Mouse (Mus musculus): ENCODE measurements around the gene Col5a3. TPM values are rescaled to one million over a fixed set of nuclear protein-coding genes. Genes with fewer than 3 reads are reported as not detected.

Gene Col5a3
- 0.73 and 0.77 TPM in 2 replicates for polyA plus RNA-seq (2014; fragmentation: Nextera tagmentation; extraction: Ambion mirVana)

GRCm38 (mm10) chr9:20814521-20815272 lies at the start of gene Col5a3:
TSS of gene Col5a3 (minus strand) at chr9:20815067.
- Histone ChIP-seq H3K4me2 (replicated peaks; ENCODE audit: low read depth, low read length) (peak within 1 kb of the TSS; percentile 41), H3K4me3 (ENCODE audit: low read length) (peak within 1 kb of the TSS; percentile 7; the same call in 1 of the 2 replicates), H3K4me1 (ENCODE audit: control insufficient read depth, insufficient read depth, low read length) (peaks cover 7% of the 10 kb centered on the region; the same call in 1 of the 2 replicates), H3K36me3 (ENCODE audit: control insufficient read depth, insufficient read depth, low read length) (no peaks in the 10 kb centered on the region), H3K27me3 (ENCODE audit: control insufficient read depth, insufficient read depth, low read length) (no peaks in the 10 kb centered on the region), H3K9me3 (ENCODE audit: control insufficient read depth, low read length) (no peaks in the 10 kb centered on the region), H3K9ac (ENCODE audit: low read depth, low read length) (no peak within 1 kb of the TSS), H3K27ac (ENCODE audit: low read depth, low read length) (no peak within 1 kb of the TSS)
- peak; percentile 90 for ATAC-seq (ENCODE audit: low FRiP score, low TSS enrichment)
- WGBS: 5% methylated on average over 28 of the region's 29 CpGs

GRCm38 (mm10) chr9:20862225-20862624 lies 47.4 kb upstream of the Col5a3 start:
- Histone ChIP-seq H3K4me3 (ENCODE audit: low read length) (no peak overlapping the region), H3K4me1 (ENCODE audit: control insufficient read depth, insufficient read depth, low read length) (no peaks in the 10 kb centered on the region), H3K27me3 (ENCODE audit: control insufficient read depth, insufficient read depth, low read length) (no peaks in the 10 kb centered on the region; the same call in none of the 2 replicates), H3K36me3 (ENCODE audit: control insufficient read depth, insufficient read depth, low read length) (no peaks in the 10 kb centered on the region), H3K4me2 (replicated peaks; ENCODE audit: low read depth, low read length) (no peak overlapping the region), H3K9ac (ENCODE audit: low read depth, low read length) (no peak overlapping the region), H3K27ac (ENCODE audit: low read depth, low read length) (no peak overlapping the region), H3K9me3 (ENCODE audit: control insufficient read depth, low read length) (no peaks in the 10 kb centered on the region)
- no peak for ATAC-seq (ENCODE audit: low FRiP score, low TSS enrichment)
- 44% methylated on average over 4 of the region's 4 CpGs for WGBS

- Histone ChIP-seq H3K9me3 (ENCODE audit: control insufficient read depth, low read length) (no peaks in the 10 kb centered on the region), H3K9ac (ENCODE audit: low read depth, low read length) (no peak overlapping the region), H3K27ac (ENCODE audit: low read depth, low read length) (no peak overlapping the region), H3K27me3 (ENCODE audit: control insufficient read depth, insufficient read depth, low read length) (no peaks in the 10 kb centered on the region; the same call in 1 of the 2 replicates), H3K36me3 (ENCODE audit: control insufficient read depth, insufficient read depth, low read length) (no peaks in the 10 kb centered on the region), H3K4me1 (ENCODE audit: control insufficient read depth, insufficient read depth, low read length) (no peaks in the 10 kb centered on the region), H3K4me2 (replicated peaks; ENCODE audit: low read depth, low read length) (no peak overlapping the region), H3K4me3 (ENCODE audit: low read length) (no peak overlapping the region)
- 12% methylated on average over 4 of the region's 4 CpGs for WGBS
- ATAC-seq (ENCODE audit: low FRiP score, low TSS enrichment): no peak
Measured at GRCm38 (mm10) chr9:20861821-20862220, 47.0 kb upstream of the Col5a3 start.

GRCm38 (mm10) chr9:20859926-20860325 lies 45.1 kb upstream of the Col5a3 start:
- H3K36me3 ChIP-seq (ENCODE audit: control insufficient read depth, insufficient read depth, low read length): no peaks in the 10 kb centered on the region
- H3K4me2 ChIP-seq (replicated peaks; ENCODE audit: low read depth, low read length): no peak overlapping the region
- H3K27ac ChIP-seq (ENCODE audit: low read depth, low read length): no peak overlapping the region
- no peaks in the 10 kb centered on the region; the same call in 1 of the 2 replicates for H3K27me3 ChIP-seq (ENCODE audit: control insufficient read depth, insufficient read depth, low read length)
- H3K9ac ChIP-seq (ENCODE audit: low read depth, low read length): no peak overlapping the region
- H3K9me3 ChIP-seq (ENCODE audit: control insufficient read depth, low read length): no peaks in the 10 kb centered on the region
- WGBS: 49% methylated on average over 6 of the region's 6 CpGs
- no peaks in the 10 kb centered on the region for H3K4me1 ChIP-seq (ENCODE audit: control insufficient read depth, insufficient read depth, low read length)
- no peak for ATAC-seq (ENCODE audit: low FRiP score, low TSS enrichment)
- no peak overlapping the region for H3K4me3 ChIP-seq (ENCODE audit: low read length)

- WGBS: 5% methylated on average over 6 of the region's 6 CpGs
Measured at GRCm38 (mm10) chr9:20857131-20857530, 42.3 kb upstream of the Col5a3 start.

GRCm38 (mm10) chr9:20850179-20850578 lies 35.3 kb upstream of the Col5a3 start:
- Histone ChIP-seq H3K9me3 (ENCODE audit: control insufficient read depth, low read length) (no peaks in the 10 kb centered on the region), H3K27me3 (ENCODE audit: control insufficient read depth, insufficient read depth, low read length) (no peaks in the 10 kb centered on the region), H3K4me1 (ENCODE audit: control insufficient read depth, insufficient read depth, low read length) (no peaks in the 10 kb centered on the region), H3K4me3 (ENCODE audit: low read length) (no peak overlapping the region), H3K9ac (ENCODE audit: low read depth, low read length) (no peak overlapping the region), H3K4me2 (replicated peaks; ENCODE audit: low read depth, low read length) (no peak overlapping the region), H3K36me3 (ENCODE audit: control insufficient read depth, insufficient read depth, low read length) (no peaks in the 10 kb centered on the region), H3K27ac (ENCODE audit: low read depth, low read length) (no peak overlapping the region)
- 89% methylated on average over 2 of the region's 2 CpGs for WGBS
- ATAC-seq (ENCODE audit: low FRiP score, low TSS enrichment): no peak

More at GRCm38 (mm10) chr9:20857131-20857530, 42.3 kb upstream of the Col5a3 start:
- no peaks in the 10 kb centered on the region; the same call in 1 of the 2 replicates for H3K27me3 ChIP-seq (ENCODE audit: control insufficient read depth, insufficient read depth, low read length)
- H3K9ac ChIP-seq (ENCODE audit: low read depth, low read length): no peak overlapping the region
- H3K4me2 ChIP-seq (replicated peaks; ENCODE audit: low read depth, low read length): no peak overlapping the region
- peak; percentile 58; the same call in 1 of the 2 replicates for ATAC-seq (ENCODE audit: low FRiP score, low TSS enrichment)
- no peaks in the 10 kb centered on the region for H3K9me3 ChIP-seq (ENCODE audit: control insufficient read depth, low read length)
- H3K27ac ChIP-seq (ENCODE audit: low read depth, low read length): no peak overlapping the region
- H3K36me3 ChIP-seq (ENCODE audit: control insufficient read depth, insufficient read depth, low read length): no peaks in the 10 kb centered on the region
- H3K4me1 ChIP-seq (ENCODE audit: control insufficient read depth, insufficient read depth, low read length): no peaks in the 10 kb centered on the region
- no peak overlapping the region for H3K4me3 ChIP-seq (ENCODE audit: low read length)

GRCm38 (mm10) chr9:20842670-20843069 lies 27.8 kb upstream of the Col5a3 start:
- WGBS: 20% methylated on average over 2 of the region's 2 CpGs
- Histone ChIP-seq H3K27ac (ENCODE audit: low read depth, low read length) (no peak overlapping the region), H3K9me3 (ENCODE audit: control insufficient read depth, low read length) (no peaks in the 10 kb centered on the region), H3K27me3 (ENCODE audit: control insufficient read depth, insufficient read depth, low read length) (no peaks in the 10 kb centered on the region), H3K4me1 (ENCODE audit: control insufficient read depth, insufficient read depth, low read length) (no peaks in the 10 kb centered on the region), H3K4me2 (replicated peaks; ENCODE audit: low read depth, low read length) (no peak overlapping the region), H3K9ac (ENCODE audit: low read depth, low read length) (no peak overlapping the region), H3K36me3 (ENCODE audit: control insufficient read depth, insufficient read depth, low read length) (no peaks in the 10 kb centered on the region), H3K4me3 (ENCODE audit: low read length) (no peak overlapping the region)
- ATAC-seq (ENCODE audit: low FRiP score, low TSS enrichment): no peak

GRCm38 (mm10) chr9:20842211-20842610 lies 27.3 kb upstream of the Col5a3 start:
- no peaks in the 10 kb centered on the region for H3K27me3 ChIP-seq (ENCODE audit: control insufficient read depth, insufficient read depth, low read length)
- no peak overlapping the region for H3K9ac ChIP-seq (ENCODE audit: low read depth, low read length)
- no peaks in the 10 kb centered on the region for H3K4me1 ChIP-seq (ENCODE audit: control insufficient read depth, insufficient read depth, low read length)
- WGBS: 74% methylated on average over 4 of the region's 4 CpGs
- H3K36me3 ChIP-seq (ENCODE audit: control insufficient read depth, insufficient read depth, low read length): no peaks in the 10 kb centered on the region
- H3K27ac ChIP-seq (ENCODE audit: low read depth, low read length): no peak overlapping the region
- H3K4me3 ChIP-seq (ENCODE audit: low read length): no peak overlapping the region
- ATAC-seq (ENCODE audit: low FRiP score, low TSS enrichment): no peak
- no peaks in the 10 kb centered on the region for H3K9me3 ChIP-seq (ENCODE audit: control insufficient read depth, low read length)
- no peak overlapping the region for H3K4me2 ChIP-seq (replicated peaks; ENCODE audit: low read depth, low read length)

- WGBS: 68% methylated on average over 6 of the region's 6 CpGs
Measured at GRCm38 (mm10) chr9:20838931-20839330, 24.1 kb upstream of the Col5a3 start.

More at GRCm38 (mm10) chr9:20838931-20839330, 24.1 kb upstream of the Col5a3 start:
- no peak overlapping the region for H3K4me2 ChIP-seq (replicated peaks; ENCODE audit: low read depth, low read length)
- H3K9ac ChIP-seq (ENCODE audit: low read depth, low read length): no peak overlapping the region
- no peak overlapping the region for H3K27ac ChIP-seq (ENCODE audit: low read depth, low read length)
- no peak overlapping the region for H3K4me3 ChIP-seq (ENCODE audit: low read length)
- H3K27me3 ChIP-seq (ENCODE audit: control insufficient read depth, insufficient read depth, low read length): no peaks in the 10 kb centered on the region
- H3K9me3 ChIP-seq (ENCODE audit: control insufficient read depth, low read length): no peaks in the 10 kb centered on the region
- no peaks in the 10 kb centered on the region for H3K36me3 ChIP-seq (ENCODE audit: control insufficient read depth, insufficient read depth, low read length)
- H3K4me1 ChIP-seq (ENCODE audit: control insufficient read depth, insufficient read depth, low read length): no peaks in the 10 kb centered on the region
- ATAC-seq (ENCODE audit: low FRiP score, low TSS enrichment): no peak
